Mouse (Mus musculus) limb, embryonic 11.5 days (tissue): ENCODE measurements around the gene Thy1. TPM values are rescaled to one million over a fixed set of nuclear protein-coding genes. Genes with fewer than 3 reads are reported as not detected.

Source experiments
- ATAC-seq: fragments of 200-750 bp; cut with Nextera tagmentation; 2 replicates; pipeline ENCODE4 v1.8.0; 2017; ENCODE audit warnings: low read depth; ENCODE audit not compliant: insufficient number of reproducible peaks, low FRiP score, low TSS enrichment
- DNase-seq: peaks from one replicate; pipeline ENCODE4 v3.0.0-alpha.2; 2015; ENCODE audit warnings: low spot score
- H3K27ac ChIP-seq: fragments of 300-500 bp; sonication (generic); replicated peaks from 2 replicates; pipeline ENCODE4 v1.5.1; 2014; ENCODE audit warnings: low read depth, mild to moderate bottlenecking, low read length
- H3K27me3 ChIP-seq: fragments of 300-500 bp; sonication (generic); 2 replicates; pipeline ENCODE4 v1.6.1; 2014; ENCODE audit warnings: mild to moderate bottlenecking, low read length, mixed read lengths; ENCODE audit not compliant: control insufficient read depth, insufficient read depth
- H3K36me3 ChIP-seq: fragments of 300-500 bp; sonication (generic); 2 replicates; pipeline ENCODE4 v1.6.1; 2014; ENCODE audit warnings: mild to moderate bottlenecking, low read length, moderate library complexity, mixed read lengths; ENCODE audit not compliant: control insufficient read depth, insufficient read depth
- H3K4me1 ChIP-seq: fragments of 300-500 bp; sonication (generic); 2 replicates; pipeline ENCODE4 v1.6.1; 2014; ENCODE audit warnings: low read length, mixed read lengths; ENCODE audit not compliant: control insufficient read depth, insufficient read depth
- H3K4me2 ChIP-seq: fragments of 300-500 bp; sonication (generic); 2 replicates; pipeline ENCODE4 v1.6.1; 2014; ENCODE audit warnings: low read depth, mild to moderate bottlenecking, moderate library complexity; ENCODE audit not compliant: severe bottlenecking
- H3K4me3 ChIP-seq: fragments of 300-500 bp; sonication (generic); 2 replicates; pipeline ENCODE4 v1.5.1; 2014; ENCODE audit warnings: low read depth, low read length
- H3K9ac ChIP-seq: fragments of 300-500 bp; sonication (generic); 2 replicates; pipeline ENCODE4 v1.6.1; 2014; ENCODE audit warnings: mild to moderate bottlenecking, low read length
- H3K9me3 ChIP-seq: fragments of 300-500 bp; sonication (generic); 2 replicates; pipeline ENCODE4 v1.6.1; 2016; ENCODE audit warnings: low read length; ENCODE audit not compliant: control insufficient read depth
- WGBS: fragments of 180-500 bp; shearing (Covaris S2); extraction: QIAGEN DNeasy Blood & Tissue Kit; methylation state at CpG from one replicate; pipeline ENCODE4 v1.1.7; 2014; 5-methylcytosine and 5-hydroxymethylcytosine counted together
- polyA plus RNA-seq: library from polyadenylated mRNA; unstranded; fragments of >200 nt; fragmentation: Nextera tagmentation; extraction: Ambion mirVana; gene quantifications from 2 replicates; pipeline ENCODE4 v1.2.1, GENCODE M21; 2014

The Thy1 gene
- polyA plus RNA-seq, 1 experiment from 2014 or later, result 0.52 TPM

DNA sequence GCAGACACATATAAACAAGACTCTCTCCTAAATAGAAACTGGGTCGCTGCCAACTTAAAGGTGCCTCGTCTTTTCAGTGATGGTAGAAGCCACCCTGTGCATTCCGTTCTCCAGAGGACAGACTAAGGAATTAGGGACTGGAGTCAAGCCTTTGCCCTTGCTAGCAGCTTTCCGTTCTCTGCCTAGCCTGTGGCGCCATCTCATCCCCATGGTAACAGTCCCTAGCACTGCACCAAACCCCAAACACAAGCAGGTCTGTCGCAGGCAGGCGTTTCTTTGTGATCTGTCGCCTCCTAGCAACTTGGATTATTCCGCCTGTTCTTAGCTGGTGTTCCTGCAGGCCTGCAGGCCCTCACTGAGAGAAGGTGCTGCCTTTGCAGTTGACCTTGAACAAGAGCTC, 53.4 kb downstream of the Thy1 start:
- DNase-seq, result no peak
- Histone ChIP-seq H3K9me3 (no peaks in the 10 kb centered on the region), H3K4me3 (no peak overlapping the region), H3K36me3 (peaks cover 4% of the 10 kb centered on the region; the same call in 1 of the 2 replicates), H3K27ac (no peak overlapping the region), H3K4me1 (peaks cover 2% of the 10 kb centered on the region; the same call in 1 of the 2 replicates), H3K27me3 (no peaks in the 10 kb centered on the region), H3K4me2 (no peak overlapping the region), H3K9ac (no peak overlapping the region)
- no peak for ATAC-seq
- WGBS, result 33% methylated on average over 9 of the region's 9 CpGs

Other genes starting within 250 kb of the Thy1 start
- gene Usp2, start 23.6 kb downstream of the Thy1 start, polyA plus RNA-seq, result 6.8 and 8.7 TPM in 2 replicates
- 0.13 TPM in 1 of 2 replicates, not detected in the other for gene Mfrp, start 58.3 kb downstream of the Thy1 start, polyA plus RNA-seq
- 0.40 and 0.45 TPM in 2 replicates for gene C1qtnf5, start 63.9 kb downstream of the Thy1 start, polyA plus RNA-seq
- 0.10 TPM in 1 of 2 replicates, not detected in the other for gene Gm49380, start 70.1 kb downstream of the Thy1 start, polyA plus RNA-seq
- gene Rnf26, start 70.1 kb downstream of the Thy1 start, polyA plus RNA-seq, result 76.6 and 77.3 TPM in 2 replicates
- 12.7 and 13.4 TPM in 2 replicates for gene Mcam, start 91.1 kb downstream of the Thy1 start, polyA plus RNA-seq
- 19.2 and 21.7 TPM in 2 replicates for gene Cbl, start 190.7 kb downstream of the Thy1 start, polyA plus RNA-seq
- gene Ccdc153, start 197.3 kb downstream of the Thy1 start, polyA plus RNA-seq, result not detected in 2 replicates
- gene Pdzd3, start 208.1 kb downstream of the Thy1 start, polyA plus RNA-seq, result 0.08 TPM in 1 of 2 replicates, not detected in the other
- gene Nlrx1, start 225.2 kb downstream of the Thy1 start, polyA plus RNA-seq, result 2.7 and 3.0 TPM in 2 replicates
- gene Abcg4, start 245.2 kb downstream of the Thy1 start, polyA plus RNA-seq, result 3.4 and 3.7 TPM in 2 replicates